16 mouse cellular contexts compared by ENCODE assay signal in genomic region chr7:79232048-79232447, GRCm38 (mm10).
"Had no signal": no experiment of that assay in that cellular context is flagged by ENCODE, and none has a peak within 500 bp of the region (broad histone marks: within the 10 kb centered on the region; RNA-seq: fewer than 3 reads in every experiment).

No protein-coding gene starts in this region.

- H3K9ac ChIP-seq: limb, embryonic 12.5 days; liver, embryonic 14.5 days; lung, embryonic 14.5 days; midbrain, embryonic 15.5 days; neural tube, embryonic 12.5 days; stomach, embryonic 15.5 days had no signal

- H3K4me2 ChIP-seq: limb, embryonic 12.5 days; lung, embryonic 14.5 days; midbrain, embryonic 11.5 days; midbrain, embryonic 15.5 days; neural tube, embryonic 12.5 days; stomach, embryonic 15.5 days had no signal

- H3K4me3 ChIP-seq: layer of hippocampus, adult 2 months; limb, embryonic 12.5 days; megakaryocyte, embryonic 14.5 days; midbrain, embryonic 15.5 days; neural tube, embryonic 12.5 days; stomach, embryonic 15.5 days had no signal

- H3K4me1 ChIP-seq: limb, embryonic 12.5 days; midbrain, embryonic 15.5 days; neural tube, embryonic 12.5 days; stomach, embryonic 15.5 days had no signal

- H3K27ac ChIP-seq: layer of hippocampus, adult 2 months; limb, embryonic 12.5 days; liver, embryonic 14.5 days; midbrain, embryonic 15.5 days; neural tube, embryonic 12.5 days; stomach, embryonic 15.5 days had no signal

- ATAC-seq: midbrain, embryonic 15.5 days had no signal

- H3K27me3 ChIP-seq: limb, embryonic 12.5 days; midbrain, embryonic 15.5 days; neural tube, embryonic 12.5 days; stomach, embryonic 15.5 days had no signal

- DNase-seq: kidney, adult 18-20 months; kidney, postnatal 10 days; kidney, postnatal 4 days; liver; lung, embryonic 14.5 days; lung, postnatal 14 days; retina, postnatal 1 day; thymus, postnatal 36 days had no signal

- H3K9me3 ChIP-seq: limb, embryonic 12.5 days; midbrain, embryonic 15.5 days; neural tube, embryonic 12.5 days; stomach, embryonic 15.5 days had no signal

- H3K36me3 ChIP-seq: limb, embryonic 12.5 days; midbrain, embryonic 15.5 days; neural tube, embryonic 12.5 days; stomach, embryonic 15.5 days had no signal
